Mouse (Mus musculus) hindbrain, embryonic 15.5 days (tissue): ENCODE data around the gene Fam13c. TPM values are rescaled to one million over a fixed set of nuclear protein-coding genes. Genes with fewer than 3 reads are reported as not detected.
A peak's percentile ranks its signal among the peaks of the same experiment; 100 is the strongest.

ENCODE experiments used
- ATAC-seq: fragments of 200-750 bp; cut with Nextera tagmentation; 2 replicates; pipeline ENCODE4 v1.8.0; 2017; ENCODE audit warnings: low read depth, moderate number of reproducible peaks, moderate TSS enrichment; ENCODE audit not compliant: low FRiP score
- H3K27ac ChIP-seq: fragments of 300-500 bp; sonication (generic); replicated peaks from 2 replicates; pipeline ENCODE4 v1.5.1; 2015; ENCODE audit warnings: mild to moderate bottlenecking, inconsistent platforms
- H3K27me3 ChIP-seq: fragments of 300-500 bp; sonication (generic); 2 replicates; pipeline ENCODE4 v1.6.1; 2015; ENCODE audit warnings: control low read depth, inconsistent platforms
- H3K36me3 ChIP-seq: fragments of 300-500 bp; sonication (generic); 2 replicates; pipeline ENCODE4 v1.6.1; 2015; ENCODE audit warnings: control low read depth, inconsistent platforms
- H3K4me1 ChIP-seq: fragments of 300-500 bp; sonication (generic); replicated peaks from 2 replicates; pipeline ENCODE4 v1.6.1; 2015; ENCODE audit warnings: control low read depth, inconsistent platforms
- H3K4me2 ChIP-seq: fragments of 300-500 bp; sonication (generic); 2 replicates; pipeline ENCODE4 v1.6.1; 2015; ENCODE audit warnings: moderate library complexity, mild to moderate bottlenecking, inconsistent platforms
- H3K4me3 ChIP-seq: fragments of 300-500 bp; sonication (generic); 2 replicates; pipeline ENCODE4 v1.5.1; 2015; ENCODE audit warnings: mild to moderate bottlenecking, inconsistent platforms
- H3K9ac ChIP-seq: fragments of 300-500 bp; sonication (generic); 2 replicates; pipeline ENCODE4 v1.6.1; 2015; ENCODE audit warnings: inconsistent platforms
- H3K9me3 ChIP-seq: fragments of 300-500 bp; sonication (generic); 2 replicates; pipeline ENCODE4 v1.6.1; 2016; ENCODE audit warnings: control low read depth, inconsistent platforms
- WGBS: fragments of 180-500 bp; shearing (Covaris S2); methylation state at CpG from one replicate; pipeline ENCODE4 v1.1.7; 2015; 5-methylcytosine and 5-hydroxymethylcytosine counted together
- polyA plus RNA-seq: library from polyadenylated mRNA; unstranded; fragments of >200 nt; fragmentation: Nextera tagmentation; extraction: Ambion mirVana; gene quantifications from 2 replicates; pipeline ENCODE4 v1.2.1, GENCODE M21; 2015

Fam13c gene
- polyA plus RNA-seq, 1 experiment from 2014 or later, result 23.8 TPM

GRCm38 (mm10) chr10:70584171-70584570 is 143.9 kb downstream of the Fam13c start:
- H3K4me2 ChIP-seq, result no peak overlapping the region
- no peaks in the 10 kb centered on the region for H3K36me3 ChIP-seq
- H3K27me3 ChIP-seq, result no peaks in the 10 kb centered on the region
- no peak for ATAC-seq
- WGBS, result 86% methylated on average over 1 of the region's 1 CpGs
- no peaks in the 10 kb centered on the region for H3K9me3 ChIP-seq
- H3K4me1 ChIP-seq, result peaks cover 17% of the 10 kb centered on the region
- no peak overlapping the region for H3K4me3 ChIP-seq
- no peak overlapping the region for H3K27ac ChIP-seq
- no peak overlapping the region for H3K9ac ChIP-seq

- 83% methylated on average over 3 of the region's 3 CpGs for WGBS
- Histone ChIP-seq H3K9me3 (no peaks in the 10 kb centered on the region), H3K4me3 (no peak overlapping the region), H3K27me3 (no peaks in the 10 kb centered on the region), H3K27ac (no peak overlapping the region), H3K9ac (no peak overlapping the region), H3K4me1 (peaks cover 10% of the 10 kb centered on the region), H3K4me2 (no peak overlapping the region), H3K36me3 (no peaks in the 10 kb centered on the region)
- no peak for ATAC-seq
Measured at GRCm38 (mm10) chr10:70586876-70587405, 146.7 kb downstream of the Fam13c start.

DNA sequence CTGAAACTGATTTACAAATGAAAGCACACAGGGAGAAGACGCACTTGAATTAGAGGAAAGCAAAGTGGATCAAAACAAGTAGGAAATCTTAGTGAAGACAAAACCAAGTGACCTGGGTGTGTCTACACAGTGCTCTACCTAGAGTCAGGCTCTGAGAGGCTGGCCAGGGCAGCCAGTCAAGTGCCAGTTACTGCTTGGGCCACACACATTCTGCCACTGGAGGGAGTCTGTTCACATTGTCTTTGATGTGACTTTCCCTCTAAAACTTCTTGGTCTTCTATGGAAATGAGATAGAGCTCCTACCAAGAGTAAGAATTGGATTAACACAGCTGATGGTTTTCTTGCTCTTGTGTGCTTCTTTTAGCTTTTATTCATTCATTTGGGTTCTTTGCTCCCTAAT is 153.7 kb downstream of the Fam13c start:
- Histone ChIP-seq H3K27me3 (no peaks in the 10 kb centered on the region), H3K9me3 (no peaks in the 10 kb centered on the region), H3K4me3 (no peak overlapping the region), H3K4me2 (0 out of 2 replicates have a peak overlapping the region, but pooled peaks have one; percentile 0), H3K4me1 (peaks cover 22% of the 10 kb centered on the region), H3K9ac (no peak overlapping the region), H3K36me3 (no peaks in the 10 kb centered on the region), H3K27ac (no peak overlapping the region)
- WGBS, result 39% methylated on average over 1 of the region's 1 CpGs
- no peak for ATAC-seq

- Histone ChIP-seq H3K4me2 (peak overlapping the region; percentile 85), H3K9me3 (no peaks in the 10 kb centered on the region), H3K27me3 (no peaks in the 10 kb centered on the region), H3K4me1 (peaks cover 28% of the 10 kb centered on the region), H3K4me3 (peak overlapping the region; percentile 77), H3K27ac (peak overlapping the region; percentile 97), H3K9ac (peak overlapping the region; percentile 87), H3K36me3 (no peaks in the 10 kb centered on the region)
- ATAC-seq, result 0 out of 2 replicates have a peak, but pooled peaks have one; percentile 10
- 5% methylated on average over 10 of the region's 10 CpGs for WGBS
Measured at GRCm38 (mm10) chr10:70598081-70598515, 157.8 kb downstream of the Fam13c start.

DNA sequence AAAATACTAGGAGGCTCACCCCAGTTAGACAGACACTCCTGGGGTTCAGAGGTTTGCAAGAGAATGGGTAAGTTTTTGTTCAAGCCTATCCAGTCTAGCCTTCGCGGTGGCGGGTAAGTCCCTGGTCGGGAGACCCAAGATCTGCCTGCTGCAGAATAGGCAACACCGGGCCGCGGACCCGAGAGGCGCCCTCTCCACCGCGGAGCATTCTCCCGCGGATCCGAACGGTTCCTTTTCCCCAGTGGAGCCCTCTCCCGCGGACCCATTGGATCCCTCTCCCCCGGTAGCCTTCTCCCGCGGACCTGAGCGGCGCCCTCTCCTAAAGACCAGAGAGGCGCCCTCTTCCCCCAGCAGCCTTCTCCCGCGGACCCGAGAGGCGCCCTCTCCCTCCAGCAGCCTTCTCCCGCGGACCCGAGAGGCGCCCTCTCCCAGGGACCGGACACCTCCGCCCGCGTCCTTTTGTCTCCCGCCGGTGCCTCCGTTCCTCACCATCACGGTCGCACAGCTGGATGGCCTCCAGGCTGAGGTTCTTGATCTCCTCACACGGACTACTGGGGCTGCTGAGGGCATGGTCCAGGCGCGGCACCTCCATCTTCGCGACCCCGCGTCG is 158.3 kb downstream of the Fam13c start:
- peak overlapping the region; percentile 97 for H3K27ac ChIP-seq
- H3K4me2 ChIP-seq, result peak overlapping the region; percentile 85
- WGBS, result under 1% methylated on average over 48 of the region's 48 CpGs
- peak; percentile 63 for ATAC-seq
- H3K9ac ChIP-seq, result peak overlapping the region; percentile 87
- H3K4me3 ChIP-seq, result peak overlapping the region; percentile 77
- no peaks in the 10 kb centered on the region for H3K36me3 ChIP-seq
- H3K9me3 ChIP-seq, result no peaks in the 10 kb centered on the region
- H3K27me3 ChIP-seq, result no peaks in the 10 kb centered on the region
- peaks cover 28% of the 10 kb centered on the region for H3K4me1 ChIP-seq

DNA sequence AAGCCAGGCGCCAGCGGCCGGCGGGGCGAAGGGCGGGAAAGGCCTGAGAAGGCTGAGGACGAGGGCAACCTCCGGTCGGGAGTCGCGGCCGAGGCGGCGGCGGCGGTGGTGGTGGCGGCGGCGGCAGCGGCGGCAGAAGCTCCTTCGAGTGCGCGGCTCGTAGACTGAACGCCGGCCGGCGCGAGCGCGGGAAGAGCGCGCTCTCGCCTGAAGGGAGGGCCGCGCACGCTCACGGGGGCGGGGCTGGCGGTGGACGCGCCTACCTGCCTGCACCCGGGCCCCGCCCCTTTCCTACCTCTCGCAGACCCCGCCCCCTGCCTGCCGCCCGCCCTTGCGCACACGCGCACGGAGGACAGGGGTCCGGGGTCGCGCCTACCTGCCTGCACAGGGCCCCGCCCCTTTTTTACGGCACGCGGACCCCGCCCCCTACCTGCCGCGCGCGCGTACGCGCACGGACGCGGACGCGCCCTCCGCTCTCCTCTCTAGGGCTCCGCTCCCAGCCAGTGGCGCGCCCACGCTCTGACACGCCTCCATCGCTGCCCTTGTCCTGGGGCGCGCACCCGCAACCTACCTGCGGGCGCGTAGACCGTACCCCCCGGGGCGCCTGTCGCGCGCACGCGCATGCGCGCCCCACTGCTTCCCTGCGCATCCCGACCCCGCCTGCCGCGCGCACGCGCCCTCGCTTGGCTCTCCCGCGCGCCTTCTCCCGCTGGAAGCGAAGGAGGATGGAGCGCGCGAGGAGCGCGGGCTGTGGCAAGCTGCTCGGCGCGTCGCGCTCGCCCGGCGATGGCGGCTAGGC is 159.0 kb downstream of the Fam13c start:
- H3K4me1 ChIP-seq, result peaks cover 24% of the 10 kb centered on the region
- peak overlapping the region; percentile 85 for H3K4me2 ChIP-seq
- H3K27me3 ChIP-seq, result no peaks in the 10 kb centered on the region
- peak overlapping the region; percentile 77 for H3K4me3 ChIP-seq
- H3K36me3 ChIP-seq, result no peaks in the 10 kb centered on the region
- peak overlapping the region; percentile 87 for H3K9ac ChIP-seq
- under 1% methylated on average over 86 of the region's 124 CpGs for WGBS
- peak overlapping the region; percentile 97 for H3K27ac ChIP-seq
- H3K9me3 ChIP-seq, result no peaks in the 10 kb centered on the region
- ATAC-seq, result peak; percentile 94

GRCm38 (mm10) chr10:70599925-70600305 is 159.6 kb downstream of the Fam13c start:
- WGBS, result 0% methylated on average over 28 of the region's 28 CpGs
- H3K9me3 ChIP-seq, result no peaks in the 10 kb centered on the region

More at GRCm38 (mm10) chr10:70599925-70600305, 159.6 kb downstream of the Fam13c start:
- Histone ChIP-seq H3K4me2 (peak overlapping the region; percentile 85), H3K36me3 (no peaks in the 10 kb centered on the region), H3K9ac (peak overlapping the region; percentile 84), H3K4me3 (peak overlapping the region; percentile 77), H3K27me3 (no peaks in the 10 kb centered on the region), H3K4me1 (peaks cover 24% of the 10 kb centered on the region), H3K27ac (peak overlapping the region; percentile 97)
- peak; percentile 46 for ATAC-seq

Other genes starting within 250 kb of the Fam13c start
- 1.8 and 2.0 TPM in 2 replicates for gene Mrln, start 235.8 kb upstream of the Fam13c start, polyA plus RNA-seq
- 1.6 and 3.6 TPM in 2 replicates for gene Slc16a9, start 195.4 kb upstream of the Fam13c start, polyA plus RNA-seq
- gene Phyhipl, start 215.5 kb downstream of the Fam13c start, polyA plus RNA-seq, result 293 and 310 TPM in 2 replicates